Mouse (Mus musculus): ENCODE results near the gene Spink4. TPM values are rescaled to one million over a fixed set of nuclear protein-coding genes. Genes with fewer than 3 reads are reported as not detected.

The Spink4 gene
- polyA plus RNA-seq, 1 experiment from 2014 or later: not detected

DNA sequence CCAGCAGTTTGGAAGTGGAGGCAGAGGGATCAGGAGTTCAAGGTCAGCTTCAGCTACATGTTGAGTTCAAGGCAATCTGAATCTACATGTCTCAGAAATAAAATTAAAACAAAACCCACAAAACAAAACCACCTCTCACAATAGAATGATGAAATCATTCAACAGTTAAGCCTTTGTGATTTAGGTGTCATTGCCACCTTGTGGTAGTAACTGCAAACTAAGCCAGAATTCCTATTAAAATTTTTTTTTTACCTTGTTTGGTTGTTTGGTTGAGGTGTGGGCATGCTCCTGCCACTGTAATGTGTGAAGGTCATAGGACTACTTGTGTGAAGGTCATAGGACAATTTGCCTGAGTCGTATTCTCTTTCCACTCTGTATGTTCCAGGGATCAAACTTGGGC is 13.6 kb upstream of the Spink4 start:
- Histone ChIP-seq H3K27ac (no peak overlapping the region), H3K36me3 (no peaks in the 10 kb centered on the region), H3K4me1 (replicated peaks) (no peaks in the 10 kb centered on the region), H3K4me3 (replicated peaks) (no peak overlapping the region), H3K27me3 (no peaks in the 10 kb centered on the region), H3K4me2 (no peak overlapping the region), H3K9ac (replicated peaks) (no peak overlapping the region), H3K9me3 (no peaks in the 10 kb centered on the region)
- WGBS: 70% methylated on average over 1 of the region's 1 CpGs
- no peak for ATAC-seq (ENCODE audit: insufficient number of reproducible peaks, insufficient read depth, low FRiP score, low TSS enrichment, low read depth)

GRCm38 (mm10) chr4:40908261-40908969 is 11.4 kb upstream of the Spink4 start:
- H3K4me2 ChIP-seq: no peak overlapping the region
- H3K36me3 ChIP-seq: no peaks in the 10 kb centered on the region
- no peak overlapping the region for H3K4me3 ChIP-seq (replicated peaks)
- WGBS: 38% methylated on average over 20 of the region's 20 CpGs
- no peaks in the 10 kb centered on the region for H3K27me3 ChIP-seq
- no peak overlapping the region for H3K27ac ChIP-seq
- H3K4me1 ChIP-seq (replicated peaks): no peaks in the 10 kb centered on the region
- no peak for ATAC-seq (ENCODE audit: insufficient number of reproducible peaks, insufficient read depth, low FRiP score, low TSS enrichment, low read depth)
- no peak overlapping the region for H3K9ac ChIP-seq (replicated peaks)
- no peaks in the 10 kb centered on the region for H3K9me3 ChIP-seq

DNA sequence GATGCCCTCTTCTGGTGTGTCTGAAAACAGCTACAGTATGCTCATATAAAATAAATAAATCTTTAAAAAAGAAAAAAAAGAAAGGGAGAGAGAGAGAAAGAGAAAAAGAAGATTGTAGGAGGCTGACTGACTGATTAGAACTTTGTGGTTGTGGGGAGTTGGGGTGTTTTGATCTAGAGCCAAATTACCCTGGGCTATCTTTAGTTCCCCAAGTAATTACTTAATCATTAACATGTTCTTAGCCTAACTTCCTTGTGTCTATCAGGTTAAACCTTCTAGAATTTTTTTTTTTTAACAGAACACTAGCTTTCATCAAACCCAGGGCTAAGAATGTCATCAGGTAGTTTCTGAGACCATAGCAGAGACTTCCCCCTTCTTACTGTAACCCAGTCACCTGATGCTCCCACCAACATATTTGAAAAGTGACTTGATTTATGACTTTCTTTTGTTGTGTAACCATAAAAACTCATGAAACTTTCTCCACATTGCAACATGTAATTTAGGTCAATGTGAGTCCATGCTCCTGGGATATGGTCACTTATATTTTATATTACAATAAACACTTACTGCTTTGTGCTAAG is 5.5 kb upstream of the Spink4 start:
- no peak overlapping the region for H3K27ac ChIP-seq
- H3K9me3 ChIP-seq: no peaks in the 10 kb centered on the region
- no peaks in the 10 kb centered on the region for H3K27me3 ChIP-seq
- no peak overlapping the region for H3K9ac ChIP-seq (replicated peaks)
- no peaks in the 10 kb centered on the region for H3K4me1 ChIP-seq (replicated peaks)
- no peaks in the 10 kb centered on the region for H3K36me3 ChIP-seq
- ATAC-seq (ENCODE audit: insufficient number of reproducible peaks, insufficient read depth, low FRiP score, low TSS enrichment, low read depth): no peak
- H3K4me3 ChIP-seq (replicated peaks): no peak overlapping the region
- no peak overlapping the region for H3K4me2 ChIP-seq

DNA sequence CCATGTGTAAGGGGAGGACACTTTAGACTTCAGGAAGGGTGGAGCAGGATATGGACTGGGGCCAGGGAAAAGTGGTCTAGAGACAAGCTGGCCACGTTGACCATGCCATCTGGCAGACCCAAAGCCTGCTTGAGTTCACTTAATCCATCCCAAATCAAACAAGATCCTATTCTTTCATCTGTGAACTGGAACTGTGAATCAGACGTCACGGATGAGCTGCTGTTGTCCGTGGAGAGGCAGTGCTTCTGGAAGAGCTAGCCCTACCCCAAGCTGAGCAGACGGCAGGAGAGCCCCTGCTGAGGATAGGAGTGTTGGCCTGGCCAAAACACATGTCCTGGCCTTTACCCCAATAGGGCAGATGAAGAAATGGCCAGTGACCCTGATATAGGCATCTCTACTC is 3.9 kb upstream of the Spink4 start:
- H3K9ac ChIP-seq (replicated peaks): no peak overlapping the region
- no peak for ATAC-seq (ENCODE audit: insufficient number of reproducible peaks, insufficient read depth, low FRiP score, low TSS enrichment, low read depth)
- H3K27me3 ChIP-seq: no peaks in the 10 kb centered on the region
- H3K9me3 ChIP-seq: no peaks in the 10 kb centered on the region
- WGBS: 81% methylated on average over 5 of the region's 5 CpGs
- no peak overlapping the region for H3K4me2 ChIP-seq
- no peaks in the 10 kb centered on the region for H3K36me3 ChIP-seq
- H3K4me3 ChIP-seq (replicated peaks): no peak overlapping the region
- no peaks in the 10 kb centered on the region for H3K4me1 ChIP-seq (replicated peaks)
- no peak overlapping the region for H3K27ac ChIP-seq

GRCm38 (mm10) chr4:40916592-40917155 is 3.2 kb upstream of the Spink4 start:
- H3K9me3 ChIP-seq: no peaks in the 10 kb centered on the region
- H3K4me3 ChIP-seq (replicated peaks): no peak overlapping the region
- H3K27me3 ChIP-seq: no peaks in the 10 kb centered on the region
- H3K9ac ChIP-seq (replicated peaks): no peak overlapping the region
- no peak for ATAC-seq (ENCODE audit: insufficient number of reproducible peaks, insufficient read depth, low FRiP score, low TSS enrichment, low read depth)
- no peaks in the 10 kb centered on the region for H3K36me3 ChIP-seq
- H3K4me1 ChIP-seq (replicated peaks): no peaks in the 10 kb centered on the region
- H3K27ac ChIP-seq: no peak overlapping the region
- no peak overlapping the region for H3K4me2 ChIP-seq
- 91% methylated on average over 7 of the region's 7 CpGs for WGBS

GRCm38 (mm10) chr4:40920576-40920975 is 724 bp downstream of the Spink4 start:
- Histone ChIP-seq H3K9me3 (no peaks in the 10 kb centered on the region), H3K4me3 (replicated peaks) (no peak overlapping the region), H3K27me3 (no peaks in the 10 kb centered on the region), H3K9ac (replicated peaks) (no peak overlapping the region), H3K4me1 (replicated peaks) (no peaks in the 10 kb centered on the region), H3K4me2 (no peak overlapping the region), H3K27ac (no peak overlapping the region), H3K36me3 (no peaks in the 10 kb centered on the region)
- ATAC-seq (ENCODE audit: insufficient number of reproducible peaks, insufficient read depth, low FRiP score, low TSS enrichment, low read depth): no peak
- WGBS: 84% methylated on average over 2 of the region's 2 CpGs

DNA sequence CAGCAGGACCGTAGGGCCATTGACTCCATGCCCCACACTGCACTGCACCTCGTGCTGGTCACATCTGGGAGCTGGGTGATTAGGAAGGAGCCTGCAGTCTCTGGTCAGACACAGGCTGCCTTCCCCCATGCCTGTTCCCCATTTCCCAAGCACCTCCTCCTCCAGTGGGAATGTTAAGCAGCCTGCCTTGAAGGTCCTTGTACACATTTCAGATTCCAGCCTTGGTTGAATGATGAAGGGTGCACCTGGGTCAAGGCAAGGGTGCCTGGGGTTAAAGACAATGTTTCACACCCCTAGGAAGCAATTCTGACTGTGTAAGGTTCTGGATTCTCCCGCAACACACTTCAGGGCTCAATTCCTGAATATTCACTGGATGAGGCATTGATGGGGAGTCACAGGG is 1.4 kb downstream of the Spink4 start:
- ATAC-seq (ENCODE audit: insufficient number of reproducible peaks, insufficient read depth, low FRiP score, low TSS enrichment, low read depth): no peak
- H3K27me3 ChIP-seq: no peaks in the 10 kb centered on the region
- no peak overlapping the region for H3K4me2 ChIP-seq
- H3K9ac ChIP-seq (replicated peaks): no peak overlapping the region
- H3K4me3 ChIP-seq (replicated peaks): no peak overlapping the region
- H3K36me3 ChIP-seq: no peaks in the 10 kb centered on the region
- no peaks in the 10 kb centered on the region for H3K4me1 ChIP-seq (replicated peaks)
- 61% methylated on average over 3 of the region's 3 CpGs for WGBS
- no peak overlapping the region for H3K27ac ChIP-seq
- no peaks in the 10 kb centered on the region for H3K9me3 ChIP-seq

GRCm38 (mm10) chr4:40923087-40923651 is 3.3 kb downstream of the Spink4 start:
- Histone ChIP-seq H3K9me3 (no peaks in the 10 kb centered on the region), H3K4me3 (replicated peaks) (no peak overlapping the region), H3K4me2 (no peak overlapping the region), H3K27me3 (no peaks in the 10 kb centered on the region), H3K27ac (no peak overlapping the region), H3K9ac (replicated peaks) (no peak overlapping the region), H3K36me3 (no peaks in the 10 kb centered on the region), H3K4me1 (replicated peaks) (no peaks in the 10 kb centered on the region)
- no peak for ATAC-seq (ENCODE audit: insufficient number of reproducible peaks, insufficient read depth, low FRiP score, low TSS enrichment, low read depth)
- 72% methylated on average over 6 of the region's 6 CpGs for WGBS

- Histone ChIP-seq H3K4me1 (replicated peaks) (no peaks in the 10 kb centered on the region), H3K36me3 (no peaks in the 10 kb centered on the region), H3K4me3 (replicated peaks) (no peak overlapping the region), H3K9me3 (no peaks in the 10 kb centered on the region), H3K27ac (no peak overlapping the region), H3K9ac (replicated peaks) (no peak overlapping the region), H3K4me2 (no peak overlapping the region), H3K27me3 (no peaks in the 10 kb centered on the region)
- WGBS: 63% methylated on average over 3 of the region's 3 CpGs
- no peak for ATAC-seq (ENCODE audit: insufficient number of reproducible peaks, insufficient read depth, low FRiP score, low TSS enrichment, low read depth)
Observed at GRCm38 (mm10) chr4:40925568-40925967, 5.7 kb downstream of the Spink4 start.

GRCm38 (mm10) chr4:40929046-40929445 is 9.2 kb downstream of the Spink4 start:
- Histone ChIP-seq H3K9ac (replicated peaks) (no peak overlapping the region), H3K4me1 (replicated peaks) (no peaks in the 10 kb centered on the region), H3K4me3 (replicated peaks) (no peak overlapping the region), H3K9me3 (no peaks in the 10 kb centered on the region), H3K4me2 (no peak overlapping the region), H3K27me3 (no peaks in the 10 kb centered on the region), H3K27ac (no peak overlapping the region), H3K36me3 (peaks cover 26% of the 10 kb centered on the region)
- no peak for ATAC-seq (ENCODE audit: insufficient number of reproducible peaks, insufficient read depth, low FRiP score, low TSS enrichment, low read depth)
- WGBS: 85% methylated on average over 7 of the region's 7 CpGs

DNA sequence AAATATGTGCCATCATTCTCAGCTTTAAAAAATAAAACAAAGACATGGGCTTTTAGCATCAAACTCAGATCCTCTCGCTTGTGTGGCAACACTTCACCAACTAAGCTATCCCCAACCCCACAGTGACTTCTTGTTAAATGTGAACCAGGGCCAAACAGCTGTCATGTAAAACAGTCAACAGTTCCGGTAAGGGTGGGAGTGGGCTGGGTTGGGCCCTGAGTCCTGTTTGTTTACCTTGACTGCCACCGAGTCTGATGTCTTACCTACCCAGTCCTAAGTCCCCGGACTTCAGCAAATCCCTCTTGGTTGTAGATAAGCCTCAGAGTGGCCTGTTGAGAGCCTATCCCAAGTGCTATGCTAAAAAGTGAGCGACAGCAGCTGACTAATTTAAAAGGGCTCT is 13.8 kb downstream of the Spink4 start:
- Histone ChIP-seq H3K4me1 (replicated peaks) (no peaks in the 10 kb centered on the region), H3K4me2 (no peak overlapping the region), H3K27ac (no peak overlapping the region), H3K27me3 (no peaks in the 10 kb centered on the region), H3K9ac (replicated peaks) (no peak overlapping the region), H3K4me3 (replicated peaks) (no peak overlapping the region), H3K36me3 (peaks cover 70% of the 10 kb centered on the region), H3K9me3 (no peaks in the 10 kb centered on the region)
- whole genome bisulfite sequencing: 91% methylated on average over 5 of the region's 5 CpGs
- ATAC-seq (ENCODE audit: insufficient number of reproducible peaks, insufficient read depth, low FRiP score, low TSS enrichment, low read depth): no peak
